In genomic region chr16:43082801-43083200, GRCm38 (mm10) we compare ENCODE assay signal across 16 mouse cellular contexts.
"Had no signal": no experiment of that assay in that cellular context is flagged by ENCODE, and none has a peak within 500 bp of the region (broad histone marks: within the 10 kb centered on the region; RNA-seq: fewer than 3 reads in every experiment).

No protein-coding gene starts in this region.

- H3K4me1 ChIP-seq: midbrain, embryonic 10.5 days; midbrain, embryonic 12.5 days; neural tube, embryonic 12.5 days had no signal

- H3K27ac ChIP-seq: midbrain, embryonic 10.5 days; midbrain, embryonic 12.5 days; neural tube, embryonic 12.5 days had no signal

- H3K27me3 ChIP-seq: midbrain, embryonic 12.5 days; neural tube, embryonic 12.5 days had no signal

- H3K9ac ChIP-seq: lung, embryonic 14.5 days; midbrain, embryonic 12.5 days; neural tube, embryonic 12.5 days had no signal

- H3K36me3 ChIP-seq: midbrain, embryonic 10.5 days; midbrain, embryonic 12.5 days; neural tube, embryonic 12.5 days had no signal

- H3K4me3 ChIP-seq: midbrain, embryonic 10.5 days; midbrain, embryonic 12.5 days; neural tube, embryonic 12.5 days had no signal

- DNase-seq: lung, adult 18-20 months; lung, embryonic 14.5 days; lung, postnatal 10 days; lung, postnatal 4 days; midbrain, embryonic 14.5 days; retina, postnatal 1 day; right cerebral cortex, adult 18-20 months; right cerebral cortex, postnatal 25 days; right cerebral cortex, postnatal 4 days; spleen, adult 18-20 months; thymus, adult 18-20 months; thymus, postnatal 14 days; thymus, postnatal 36 days had no signal

- H3K9me3 ChIP-seq: midbrain, embryonic 10.5 days; midbrain, embryonic 12.5 days; neural tube, embryonic 12.5 days had no signal
